Mouse (Mus musculus) telencephalon, adult 2 months (tissue): ENCODE data around the gene Prss45.
"Not testable (repeated sequence)": the region's sequence is repeated elsewhere in the genome, so short reads cannot be mapped to it uniquely, and the experiment has no call there.

ENCODE experiments used
- DNase-seq: peaks from one replicate; pipeline ENCODE4 v3.0.0-alpha.2; 2011; ENCODE audit warnings: low read depth, low spot score

The Prss45 gene

GRCm38 (mm10) chr9:110834411-110834810, at the start of gene Prss45:
Prss45 (plus strand) TSS chr9:110834588.
- no peak for DNase-seq

- no peak for DNase-seq
These were observed 46.2 kb upstream of the Prss45 start for GRCm38 (mm10) chr9:110788169-110788568.

- peak; percentile 13 for DNase-seq
These were observed 43.9 kb upstream of the Prss45 start for GRCm38 (mm10) chr9:110790462-110790861.

GRCm38 (mm10) chr9:110797013-110797412, 37.4 kb upstream of the Prss45 start:
- no peak for DNase-seq

- DNase-seq, result no peak
These were observed 36.5 kb upstream of the Prss45 start, which contains the start of gene Prss42 for GRCm38 (mm10) chr9:110797866-110798265. Prss42 (plus strand) TSS chr9:110798166.

GRCm38 (mm10) chr9:110800834-110801479, 33.4 kb upstream of the Prss45 start:
- DNase-seq, result no peak

- DNase-seq, result no peak
These were observed 31.1 kb upstream of the Prss45 start for GRCm38 (mm10) chr9:110803294-110803693.

GRCm38 (mm10) chr9:110810051-110810450, 24.3 kb upstream of the Prss45 start:
- peak; percentile 10 for DNase-seq

- DNase-seq, result no peak
These were observed 20.6 kb upstream of the Prss45 start, which contains the start of gene Prss44 for GRCm38 (mm10) chr9:110813789-110814188. Prss44 (plus strand) TSS chr9:110813994.

- DNase-seq, result not testable (repeated sequence)
These were observed 13.8 kb upstream of the Prss45 start for GRCm38 (mm10) chr9:110820546-110820945.

GRCm38 (mm10) chr9:110821436-110821835, 13.0 kb upstream of the Prss45 start:
- no peak for DNase-seq

GRCm38 (mm10) chr9:110825426-110825825, 9.0 kb upstream of the Prss45 start:
- no peak for DNase-seq

- DNase-seq, result no peak
These were observed 8.6 kb upstream of the Prss45 start for GRCm38 (mm10) chr9:110825832-110826231.

GRCm38 (mm10) chr9:110826390-110826789, 8.0 kb upstream of the Prss45 start, which contains the start of gene Prss43:
Prss43 (plus strand) TSS chr9:110826690.
- DNase-seq, result no peak

GRCm38 (mm10) chr9:110833021-110833420, 1.4 kb upstream of the Prss45 start:
- no peak for DNase-seq

- DNase-seq, result no peak
These were observed 573 bp downstream of the Prss45 start for GRCm38 (mm10) chr9:110834961-110835360.

GRCm38 (mm10) chr9:110836112-110836511, 1.7 kb downstream of the Prss45 start:
- no peak for DNase-seq

GRCm38 (mm10) chr9:110840905-110841304, 6.5 kb downstream of the Prss45 start:
- no peak for DNase-seq

GRCm38 (mm10) chr9:110841438-110841837, 7.0 kb downstream of the Prss45 start:
- no peak for DNase-seq

- no peak for DNase-seq
These were observed 9.8 kb downstream of the Prss45 start, which contains the start of gene Prss46 for GRCm38 (mm10) chr9:110844206-110844605. Prss46 (plus strand) TSS chr9:110844506.

- no peak for DNase-seq
These were observed 14.8 kb downstream of the Prss45 start for GRCm38 (mm10) chr9:110849162-110849561.

GRCm38 (mm10) chr9:110855903-110856302, 21.5 kb downstream of the Prss45 start:
- DNase-seq, result no peak

GRCm38 (mm10) chr9:110856920-110857319, 22.5 kb downstream of the Prss45 start:
- no peak for DNase-seq
